In the genomic region with DNA sequence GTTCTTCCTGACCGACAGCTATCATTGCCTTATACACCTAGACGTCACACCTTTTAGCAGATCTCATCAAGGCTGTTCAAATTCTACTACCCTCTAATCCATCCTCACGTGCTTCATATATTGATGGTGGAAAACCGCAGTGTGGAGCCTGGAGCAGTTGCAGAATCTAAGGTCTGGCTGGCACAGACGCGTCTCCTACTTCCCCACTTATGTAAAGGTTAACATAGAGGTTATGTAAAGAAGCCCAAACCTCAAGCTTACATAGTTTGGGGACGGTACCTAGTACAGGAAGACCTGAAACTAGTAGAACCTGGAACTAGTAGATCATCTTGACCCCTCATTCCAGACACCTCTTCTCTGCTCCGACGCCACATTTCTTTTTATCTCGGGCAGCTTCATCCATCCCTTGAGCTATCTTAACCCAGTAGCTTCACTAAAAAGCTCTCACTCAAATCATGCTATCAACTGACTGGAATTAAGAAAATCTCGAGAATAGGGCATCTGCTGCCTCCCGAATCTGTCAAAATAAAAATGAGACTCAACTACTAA, we compare ENCODE assay signal across 8 mouse cellular contexts. TPM values are rescaled to one million over a fixed set of nuclear protein-coding genes. Genes with fewer than 3 reads are reported as not detected.
DNase-seq lines count a peak whose midpoint lies in the region; ATAC-seq and TF ChIP-seq lines count a peak whose summit lies in the region.

No protein-coding gene starts in this region.

- peak overlapping the region; percentile 79 for H3K27ac ChIP-seq in heart, embryonic 11.5 days (ENCODE audit: low read depth, low read length)
- H3K27ac ChIP-seq in limb, embryonic 13.5 days, result peak overlapping the region; percentile 82
- peak overlapping the region; percentile 90 for H3K27ac ChIP-seq in small intestine, adult 2 months (ENCODE audit: insufficient read depth, low read depth, low read length)

- peak overlapping the region; percentile 78 for H3K9ac ChIP-seq in heart, embryonic 11.5 days (ENCODE audit: low read depth, low read length)
- peak overlapping the region; percentile 70 for H3K9ac ChIP-seq in limb, embryonic 13.5 days

- DNase-seq in heart, postnatal 14 days, result no peak
- no peak for DNase-seq in natural killer cell, adult 2 months (ENCODE audit: low spot score in 2 of 2)
- no peak for DNase-seq in urinary bladder, postnatal 25 days (ENCODE audit: low spot score)

- WGBS in heart, embryonic 11.5 days (ENCODE audit: insufficient replicate concordance), result 10% methylated on average over 12 of the region's 12 CpGs
- 14% methylated on average over 12 of the region's 12 CpGs for WGBS in limb, embryonic 13.5 days
- WGBS in small intestine, adult 2 months, result 4% methylated on average over 12 of the region's 12 CpGs

- intact Hi-C loops in heart, postnatal 14 days (cut with DNase I), result no loop called here

- peaks cover 5% of the 10 kb centered on the region; the same call in 1 of the 2 replicates for H3K4me1 ChIP-seq in heart, embryonic 11.5 days (ENCODE audit: control insufficient read depth, insufficient read depth, low read length)
- H3K4me1 ChIP-seq in limb, embryonic 13.5 days, result peaks cover 9% of the 10 kb centered on the region
- H3K4me1 ChIP-seq in small intestine, adult 2 months (ENCODE audit: control insufficient read depth, insufficient read depth, insufficient read length, low read length), result peaks cover 5% of the 10 kb centered on the region; the same call in 1 of the 2 replicates

- TF ChIP-seq POLR2A in small intestine, adult 2 months (IDR thresholded peaks at IDR 0.05; ENCODE audit: low read depth, low read length), result no peak

- peak overlapping the region; percentile 86 for H3K4me2 ChIP-seq in heart, embryonic 11.5 days
- peak overlapping the region; percentile 78 for H3K4me2 ChIP-seq in limb, embryonic 13.5 days (replicated peaks)

- no peaks in the 10 kb centered on the region for H3K9me3 ChIP-seq in heart, embryonic 11.5 days (replicated peaks; ENCODE audit: control insufficient read depth, low read length)
- no peaks in the 10 kb centered on the region for H3K9me3 ChIP-seq in limb, embryonic 13.5 days

- H3K4me3 ChIP-seq in heart, embryonic 11.5 days (ENCODE audit: low read depth, low read length), result peak overlapping the region; percentile 72
- peak overlapping the region; percentile 67 for H3K4me3 ChIP-seq in limb, embryonic 13.5 days
- H3K4me3 ChIP-seq in small intestine, adult 2 months (ENCODE audit: low read depth, low read length), result peak overlapping the region; percentile 99

- H3K27me3 ChIP-seq in heart, embryonic 11.5 days (ENCODE audit: control insufficient read depth, insufficient read depth, low read length), result no peaks in the 10 kb centered on the region
- no peaks in the 10 kb centered on the region for H3K27me3 ChIP-seq in limb, embryonic 13.5 days
- H3K27me3 ChIP-seq in small intestine, adult 2 months (ENCODE audit: control insufficient read depth, insufficient read depth, low read length), result no peaks in the 10 kb centered on the region

- no peak; the same call in 1 of the 2 replicates for ATAC-seq in heart, embryonic 11.5 days (replicated peaks; ENCODE audit: insufficient number of reproducible peaks, low FRiP score, low TSS enrichment)
- ATAC-seq in CD4-positive, CD25-positive, alpha-beta regulatory T cell, adult 4 months, result peak; percentile 20
- peak; percentile 26; the same call in 1 of the 2 replicates for ATAC-seq in erythroid progenitor cell, adult 5-6 weeks (replicated peaks; ENCODE audit: low FRiP score, poor library complexity, severe bottlenecking)
- no peak for ATAC-seq in limb, embryonic 13.5 days (ENCODE audit: low FRiP score, low read depth)

- no peak for TF ChIP-seq CTCF in small intestine, adult 2 months (IDR thresholded peaks at IDR 0.05; ENCODE audit: extremely low read depth, insufficient read length, insufficient replicate concordance, low read depth, low read length)

- peaks cover under 1% of the 10 kb centered on the region; the same call in 1 of the 2 replicates for H3K36me3 ChIP-seq in heart, embryonic 11.5 days (ENCODE audit: control insufficient read depth, insufficient read depth, low read length)
- H3K36me3 ChIP-seq in limb, embryonic 13.5 days, result peaks cover 6% of the 10 kb centered on the region
- H3K36me3 ChIP-seq in small intestine, adult 2 months (ENCODE audit: control insufficient read depth, insufficient read depth, low read length), result peaks cover 4% of the 10 kb centered on the region; the same call in 1 of the 2 replicates

RNA-seq across cellular contexts. Expression of a gene that starts 0.5 kb away (rescaled TPM):
- polyA plus RNA-seq in heart, embryonic 11.5 days (2014; fragmentation: Nextera tagmentation; extraction: Ambion mirVana), result 27.6 and 32.1 TPM in 2 replicates
- total RNA-seq in heart, postnatal 14 days (2021), result 10 to 100 TPM; 11.2 to 12.1 TPM
- 10 to 100 TPM; 29.8 to 33.4 TPM for polyA plus RNA-seq in CD4-positive, CD25-positive, alpha-beta regulatory T cell, adult 4 months (2017; shearing (Covaris generic))
- 1.8 and 2.1 TPM in 2 replicates for total RNA-seq in erythroid progenitor cell, adult 5-6 weeks (2015; ENCODE audit: low replicate concordance)
- total RNA-seq in erythroid progenitor cell, adult 5-6 weeks (2017; ENCODE audit: low replicate concordance), result 6.1 and 9.5 TPM in 2 replicates
- 43.9 and 44.2 TPM in 2 replicates for polyA plus RNA-seq in limb, embryonic 13.5 days (2015; fragmentation: Nextera tagmentation; extraction: Ambion mirVana)
- polyA plus RNA-seq in small intestine, adult 2 months (2012; rRNA removed), result 0.69 and 2.2 TPM in 2 replicates

RNA-seq across cellular contexts. Expression of a gene that starts 40.9 kb away (rescaled TPM):
- polyA plus RNA-seq in heart, embryonic 11.5 days (2014; fragmentation: Nextera tagmentation; extraction: Ambion mirVana), result 0.31 and 0.84 TPM in 2 replicates
- 1 to 10 TPM; 1.6 to 1.8 TPM for total RNA-seq in heart, postnatal 14 days (2021)
- under 1 TPM; 0.27 to 0.28 TPM for polyA plus RNA-seq in CD4-positive, CD25-positive, alpha-beta regulatory T cell, adult 4 months (2017; shearing (Covaris generic))
- not detected in 2 replicates for total RNA-seq in erythroid progenitor cell, adult 5-6 weeks (2015; ENCODE audit: low replicate concordance)
- total RNA-seq in erythroid progenitor cell, adult 5-6 weeks (2017; ENCODE audit: low replicate concordance), result not detected in 2 replicates
- polyA plus RNA-seq in limb, embryonic 13.5 days (2015; fragmentation: Nextera tagmentation; extraction: Ambion mirVana), result 1.8 and 1.9 TPM in 2 replicates
- polyA plus RNA-seq in small intestine, adult 2 months (2012; rRNA removed), result not detected in 2 replicates

Comparison
In these comparisons a context has a peak if more than half of its experiments do, and no peak if none do; other contexts are left out.
1. ATAC-seq: peak in CD4-positive, CD25-positive, alpha-beta regulatory T cell, adult 4 months (single experiment) and erythroid progenitor cell, adult 5-6 weeks (single experiment); none in heart, embryonic 11.5 days (single experiment) and limb, embryonic 13.5 days (single experiment).
2. Peak in every context shown above with its lines, with median percentiles within 50 percentile points of each other: H3K27ac ChIP-seq and H3K4me3 ChIP-seq.